Mouse (Mus musculus) neural tube, embryonic 11.5 days (tissue): ENCODE results near the gene Mdm1. TPM values are rescaled to one million over a fixed set of nuclear protein-coding genes. Genes with fewer than 3 reads are reported as not detected.

Experiments used
- ATAC-seq: fragments of 200-750 bp; cut with Nextera tagmentation; 2 replicates; pipeline ENCODE4 v1.8.0; 2017; ENCODE audit warnings: moderate number of reproducible peaks, mild to moderate bottlenecking, moderate TSS enrichment, moderate library complexity; ENCODE audit not compliant: insufficient read depth, low FRiP score, low TSS enrichment
- DNase-seq: peaks from one replicate; pipeline ENCODE4 v3.0.0-alpha.2; 2015; ENCODE audit warnings: low spot score
- H3K27ac ChIP-seq: fragments of 300-500 bp; sonication (generic); 2 replicates; pipeline ENCODE4 v1.5.1; 2014; ENCODE audit warnings: low read depth, mild to moderate bottlenecking, low read length
- H3K27me3 ChIP-seq: fragments of 300-500 bp; sonication (generic); 2 replicates; pipeline ENCODE4 v1.6.1; 2014; ENCODE audit warnings: mild to moderate bottlenecking, low read length, mixed read lengths; ENCODE audit not compliant: control insufficient read depth, insufficient read depth
- H3K36me3 ChIP-seq: fragments of 300-500 bp; sonication (generic); 2 replicates; pipeline ENCODE4 v1.6.1; 2014; ENCODE audit warnings: mild to moderate bottlenecking, low read length, moderate library complexity, mixed read lengths; ENCODE audit not compliant: control insufficient read depth, insufficient read depth
- H3K4me1 ChIP-seq: fragments of 300-500 bp; sonication (generic); 2 replicates; pipeline ENCODE4 v1.6.1; 2014; ENCODE audit warnings: low read length, mixed read lengths; ENCODE audit not compliant: control insufficient read depth, insufficient read depth
- H3K4me2 ChIP-seq: fragments of 300-500 bp; sonication (generic); 2 replicates; pipeline ENCODE4 v1.6.1; 2014; ENCODE audit warnings: low read depth, mild to moderate bottlenecking, moderate library complexity
- H3K4me3 ChIP-seq: fragments of 300-500 bp; sonication (generic); 2 replicates; pipeline ENCODE4 v1.5.1; 2014; ENCODE audit warnings: low read depth, low read length
- H3K9ac ChIP-seq: fragments of 300-500 bp; sonication (generic); 2 replicates; pipeline ENCODE4 v1.6.1; 2014; ENCODE audit warnings: mild to moderate bottlenecking, low read length
- H3K9me3 ChIP-seq: fragments of 300-500 bp; sonication (generic); 2 replicates; pipeline ENCODE4 v1.6.1; 2016; ENCODE audit warnings: low read length; ENCODE audit not compliant: control insufficient read depth
- WGBS: fragments of 180-500 bp; shearing (Covaris S2); extraction: QIAGEN DNeasy Blood & Tissue Kit; methylation state at CpG from one replicate; pipeline ENCODE4 v1.1.7; 2014; 5-methylcytosine and 5-hydroxymethylcytosine counted together
- polyA plus RNA-seq: library from polyadenylated mRNA; unstranded; fragments of >200 nt; fragmentation: Nextera tagmentation; extraction: Ambion mirVana; gene quantifications from 2 replicates; pipeline ENCODE4 v1.2.1, GENCODE M21; 2014

Mdm1 gene
- polyA plus RNA-seq, 1 experiment from 2014 or later, result 55.3 TPM

- Histone ChIP-seq H3K9me3 (no peaks in the 10 kb centered on the region), H3K4me1 (no peaks in the 10 kb centered on the region), H3K4me2 (peak overlapping the region; percentile 52), H3K27me3 (no peaks in the 10 kb centered on the region), H3K9ac (peak overlapping the region; percentile 62), H3K27ac (peak overlapping the region; percentile 46; the same call in 1 of the 2 replicates), H3K36me3 (no peaks in the 10 kb centered on the region), H3K4me3 (peak overlapping the region; percentile 30)
- WGBS, result under 1% methylated on average over 19 of the region's 20 CpGs
- peak; percentile 82 for DNase-seq
- ATAC-seq, result peak; percentile 93
Observed at GRCm38 (mm10) chr10:118103020-118103666, 38.5 kb upstream of the Mdm1 start.

- 84% methylated on average over 10 of the region's 10 CpGs for WGBS
- H3K9ac ChIP-seq, result no peak overlapping the region
Observed at GRCm38 (mm10) chr10:118103906-118104305, 37.7 kb upstream of the Mdm1 start.

GRCm38 (mm10) chr10:118107031-118107430 is 34.6 kb upstream of the Mdm1 start:
- no peaks in the 10 kb centered on the region for H3K9me3 ChIP-seq
- H3K36me3 ChIP-seq, result no peaks in the 10 kb centered on the region
- no peak overlapping the region for H3K4me2 ChIP-seq
- 78% methylated on average over 9 of the region's 9 CpGs for WGBS
- H3K4me3 ChIP-seq, result no peak overlapping the region
- H3K27me3 ChIP-seq, result no peaks in the 10 kb centered on the region
- ATAC-seq (no peak), DNase-seq (no peak)
- H3K27ac ChIP-seq, result no peak overlapping the region
- peaks cover 11% of the 10 kb centered on the region for H3K4me1 ChIP-seq
- no peak overlapping the region for H3K9ac ChIP-seq

More at GRCm38 (mm10) chr10:118103906-118104305, 37.7 kb upstream of the Mdm1 start:
- Histone ChIP-seq H3K27me3 (no peaks in the 10 kb centered on the region), H3K4me3 (no peak overlapping the region), H3K4me2 (no peak overlapping the region), H3K9me3 (no peaks in the 10 kb centered on the region), H3K36me3 (no peaks in the 10 kb centered on the region), H3K27ac (no peak overlapping the region), H3K4me1 (no peaks in the 10 kb centered on the region)
- DNase-seq (no peak), ATAC-seq (no peak)

GRCm38 (mm10) chr10:118110006-118110920 is 31.3 kb upstream of the Mdm1 start:
- H3K9me3 ChIP-seq, result no peaks in the 10 kb centered on the region
- ATAC-seq, result peak; percentile 36
- peak overlapping the region; percentile 17; the same call in 1 of the 2 replicates for H3K27ac ChIP-seq
- H3K9ac ChIP-seq, result no peak overlapping the region
- H3K4me1 ChIP-seq, result peaks cover 23% of the 10 kb centered on the region
- 5% methylated on average over 8 of the region's 8 CpGs for WGBS
- H3K4me3 ChIP-seq, result no peak overlapping the region
- no peaks in the 10 kb centered on the region for H3K27me3 ChIP-seq
- H3K36me3 ChIP-seq, result no peaks in the 10 kb centered on the region
- H3K4me2 ChIP-seq, result no peak overlapping the region
- peak; percentile 66 for DNase-seq

GRCm38 (mm10) chr10:118110921-118111301 is 30.7 kb upstream of the Mdm1 start:
- H3K36me3 ChIP-seq, result no peaks in the 10 kb centered on the region
- H3K9me3 ChIP-seq, result no peaks in the 10 kb centered on the region
- no peak for ATAC-seq
- H3K4me2 ChIP-seq, result no peak overlapping the region
- H3K27me3 ChIP-seq, result no peaks in the 10 kb centered on the region
- peaks cover 23% of the 10 kb centered on the region for H3K4me1 ChIP-seq
- H3K27ac ChIP-seq, result no peak overlapping the region
- no peak for DNase-seq
- no peak overlapping the region for H3K9ac ChIP-seq
- WGBS, result 51% methylated on average over 7 of the region's 7 CpGs
- H3K4me3 ChIP-seq, result no peak overlapping the region

- no peak overlapping the region for H3K4me3 ChIP-seq
- 10% methylated on average over 7 of the region's 7 CpGs for WGBS
- no peak for DNase-seq
Observed at GRCm38 (mm10) chr10:118111621-118112020, 30.0 kb upstream of the Mdm1 start.

GRCm38 (mm10) chr10:118112294-118112893 is 29.2 kb upstream of the Mdm1 start:
- H3K4me2 ChIP-seq, result no peak overlapping the region
- peaks cover 23% of the 10 kb centered on the region for H3K4me1 ChIP-seq
- H3K9ac ChIP-seq, result no peak overlapping the region
- H3K4me3 ChIP-seq, result no peak overlapping the region
- DNase-seq (no peak), ATAC-seq (peak; percentile 42; the same call in 1 of the 2 replicates)
- H3K36me3 ChIP-seq, result no peaks in the 10 kb centered on the region
- no peaks in the 10 kb centered on the region for H3K27me3 ChIP-seq
- WGBS, result 57% methylated on average over 11 of the region's 11 CpGs
- H3K27ac ChIP-seq, result 0 out of 2 replicates have a peak overlapping the region, but pooled peaks have one; percentile 1
- H3K9me3 ChIP-seq, result no peaks in the 10 kb centered on the region

More at GRCm38 (mm10) chr10:118111621-118112020, 30.0 kb upstream of the Mdm1 start:
- no peak overlapping the region for H3K9ac ChIP-seq
- H3K27me3 ChIP-seq, result no peaks in the 10 kb centered on the region
- no peak for ATAC-seq
- peaks cover 23% of the 10 kb centered on the region for H3K4me1 ChIP-seq
- no peak overlapping the region for H3K4me2 ChIP-seq
- no peaks in the 10 kb centered on the region for H3K36me3 ChIP-seq
- no peaks in the 10 kb centered on the region for H3K9me3 ChIP-seq
- no peak overlapping the region for H3K27ac ChIP-seq

- Histone ChIP-seq H3K4me2 (no peak overlapping the region), H3K4me3 (no peak overlapping the region), H3K4me1 (peaks cover 23% of the 10 kb centered on the region), H3K27ac (peak overlapping the region; percentile 63), H3K27me3 (no peaks in the 10 kb centered on the region), H3K9me3 (no peaks in the 10 kb centered on the region), H3K9ac (no peak overlapping the region), H3K36me3 (no peaks in the 10 kb centered on the region)
- WGBS, result 42% methylated on average over 9 of the region's 9 CpGs
- DNase-seq, result no peak
- ATAC-seq, result no peak
Observed at GRCm38 (mm10) chr10:118113256-118113682, 28.3 kb upstream of the Mdm1 start.
